Mouse (Mus musculus) right cerebral cortex, adult 2 months (tissue): ENCODE results near the gene Plin4.

ENCODE experiments used
- DNase-seq, 2 experiments: peaks; one replicate each; pipeline ENCODE4 v3.0.0; 2021 to 2022; ENCODE audit warnings: low spot score in 2 of 2

Plin4 gene

GRCm38 (mm10) chr17:56109219-56110051 lies at the start of gene Plin4:
Plin4 (minus strand) TSS chr17:56109803.
- no peak for DNase-seq

GRCm38 (mm10) chr17:56153643-56154042 lies 44.0 kb upstream of the Plin4 start:
- DNase-seq = no peak

- no peak for DNase-seq
Measured at GRCm38 (mm10) chr17:56149897-56150296, 40.3 kb upstream of the Plin4 start.

- no peak for DNase-seq
Measured at GRCm38 (mm10) chr17:56148790-56149618, 39.4 kb upstream of the Plin4 start.

- no peak for DNase-seq
Measured at GRCm38 (mm10) chr17:56148280-56148679, 38.7 kb upstream of the Plin4 start.

GRCm38 (mm10) chr17:56147420-56147819 lies 37.8 kb upstream of the Plin4 start:
- no peak for DNase-seq

GRCm38 (mm10) chr17:56146131-56146530 lies 36.5 kb upstream of the Plin4 start:
- no peak for DNase-seq

- DNase-seq = no peak
Measured at GRCm38 (mm10) chr17:56144546-56144945, 34.9 kb upstream of the Plin4 start.

- DNase-seq = peak; percentile 75 to 76
Measured at GRCm38 (mm10) chr17:56141702-56142605, 32.4 kb upstream of the Plin4 start.

GRCm38 (mm10) chr17:56139858-56140595 lies 30.4 kb upstream of the Plin4 start, which contains the start of gene Sema6b:
Sema6b (minus strand) TSS chr17:56140343.
- peak; percentile 80 to 83 for DNase-seq

- DNase-seq = no peak
Measured at GRCm38 (mm10) chr17:56139355-56139754, 29.8 kb upstream of the Plin4 start.

- no peak for DNase-seq
Measured at GRCm38 (mm10) chr17:56137839-56138613, 28.4 kb upstream of the Plin4 start.

GRCm38 (mm10) chr17:56136558-56136957 lies 27.0 kb upstream of the Plin4 start:
- no peak for DNase-seq

GRCm38 (mm10) chr17:56134463-56134971 lies 24.9 kb upstream of the Plin4 start:
- DNase-seq = no peak

- DNase-seq = no peak
Measured at GRCm38 (mm10) chr17:56133457-56134363, 24.1 kb upstream of the Plin4 start.

- peak in 1 of 2 experiments; percentile 65 for DNase-seq
Measured at GRCm38 (mm10) chr17:56132661-56133060, 23.1 kb upstream of the Plin4 start.

GRCm38 (mm10) chr17:56131814-56132213 lies 22.2 kb upstream of the Plin4 start:
- peak; percentile 67 to 68 for DNase-seq

- DNase-seq = no peak
Measured at GRCm38 (mm10) chr17:56131136-56131535, 21.5 kb upstream of the Plin4 start.

GRCm38 (mm10) chr17:56128246-56128645 lies 18.6 kb upstream of the Plin4 start:
- no peak for DNase-seq
